Comparison of ENCODE assay signal across 14 mouse cellular contexts in genomic region chr13:98014892-98015291, GRCm38 (mm10).
DNase-seq lines count a peak whose midpoint lies in the region; ATAC-seq lines count a peak whose summit lies in the region.
"Had no signal": no experiment of that assay in that cellular context is flagged by ENCODE, and none has a peak within 500 bp of the region (broad histone marks: within the 10 kb centered on the region; RNA-seq: fewer than 3 reads in every experiment).

No protein-coding gene starts in this region.

- H3K4me2 ChIP-seq in embryonic facial prominence, embryonic 12.5 days (replicated peaks), result peak overlapping the region; percentile 32
- H3K4me2 ChIP-seq in midbrain, embryonic 12.5 days (replicated peaks), result peak overlapping the region; percentile 6; the same call in 1 of the 2 replicates
- H3K4me2 ChIP-seq in midbrain, embryonic 11.5 days, result no peak overlapping the region
- peak overlapping the region; percentile 88 for H3K4me2 ChIP-seq in limb, embryonic 12.5 days

- H3K4me3 ChIP-seq in embryonic facial prominence, embryonic 12.5 days, result no peak overlapping the region
- H3K4me3 ChIP-seq in embryonic facial prominence, embryonic 10.5 days, result no peak overlapping the region
- H3K4me3 ChIP-seq in midbrain, embryonic 12.5 days, result 0 out of 2 replicates have a peak overlapping the region, but pooled peaks have one; percentile 2
- H3K4me3 ChIP-seq in midbrain, embryonic 11.5 days (ENCODE audit: low read depth, low read length), result no peak overlapping the region
- peak overlapping the region; percentile 50 for H3K4me3 ChIP-seq in limb, embryonic 12.5 days (replicated peaks)
- H3K4me3 ChIP-seq: erythroblast, embryonic 14.5 days had no signal

- no peak overlapping the region for H3K27ac ChIP-seq in embryonic facial prominence, embryonic 12.5 days
- no peak overlapping the region for H3K27ac ChIP-seq in embryonic facial prominence, embryonic 10.5 days (replicated peaks)
- H3K27ac ChIP-seq in midbrain, embryonic 12.5 days (replicated peaks), result no peak overlapping the region
- no peak overlapping the region for H3K27ac ChIP-seq in midbrain, embryonic 11.5 days (ENCODE audit: low read depth, low read length)
- H3K27ac ChIP-seq in limb, embryonic 12.5 days, result peak overlapping the region; percentile 57; the same call in 1 of the 2 replicates
- H3K27ac ChIP-seq: liver, embryonic 14.5 days had no signal

- H3K27me3 ChIP-seq in embryonic facial prominence, embryonic 12.5 days, result no peaks in the 10 kb centered on the region
- peaks cover 35% of the 10 kb centered on the region for H3K27me3 ChIP-seq in embryonic facial prominence, embryonic 10.5 days (replicated peaks; ENCODE audit: low read depth, poor library complexity, severe bottlenecking)
- peaks cover 16% of the 10 kb centered on the region for H3K27me3 ChIP-seq in midbrain, embryonic 12.5 days
- H3K27me3 ChIP-seq in midbrain, embryonic 11.5 days (ENCODE audit: control insufficient read depth, insufficient read depth, low read length), result no peaks in the 10 kb centered on the region
- no peaks in the 10 kb centered on the region for H3K27me3 ChIP-seq in limb, embryonic 12.5 days

- no peaks in the 10 kb centered on the region for H3K9me3 ChIP-seq in embryonic facial prominence, embryonic 12.5 days
- H3K9me3 ChIP-seq in embryonic facial prominence, embryonic 10.5 days, result no peaks in the 10 kb centered on the region
- H3K9me3 ChIP-seq in midbrain, embryonic 12.5 days, result no peaks in the 10 kb centered on the region
- H3K9me3 ChIP-seq in midbrain, embryonic 11.5 days (ENCODE audit: control insufficient read depth, low read length), result no peaks in the 10 kb centered on the region
- H3K9me3 ChIP-seq in limb, embryonic 12.5 days, result no peaks in the 10 kb centered on the region

- H3K4me1 ChIP-seq in embryonic facial prominence, embryonic 12.5 days, result peaks cover 2% of the 10 kb centered on the region; the same call in 1 of the 2 replicates
- H3K4me1 ChIP-seq in embryonic facial prominence, embryonic 10.5 days, result peaks cover 19% of the 10 kb centered on the region
- peaks cover 15% of the 10 kb centered on the region for H3K4me1 ChIP-seq in midbrain, embryonic 12.5 days
- peaks cover 15% of the 10 kb centered on the region for H3K4me1 ChIP-seq in midbrain, embryonic 11.5 days (ENCODE audit: control insufficient read depth, insufficient read depth, low read length)
- H3K4me1 ChIP-seq in limb, embryonic 12.5 days (replicated peaks), result peaks cover 22% of the 10 kb centered on the region

- H3K36me3 ChIP-seq in embryonic facial prominence, embryonic 12.5 days, result no peaks in the 10 kb centered on the region
- no peaks in the 10 kb centered on the region for H3K36me3 ChIP-seq in embryonic facial prominence, embryonic 10.5 days (replicated peaks)
- no peaks in the 10 kb centered on the region for H3K36me3 ChIP-seq in midbrain, embryonic 12.5 days
- no peaks in the 10 kb centered on the region for H3K36me3 ChIP-seq in midbrain, embryonic 11.5 days (ENCODE audit: control insufficient read depth, insufficient read depth, low read length)
- no peaks in the 10 kb centered on the region for H3K36me3 ChIP-seq in limb, embryonic 12.5 days

- WGBS in embryonic facial prominence, embryonic 12.5 days, result 62% methylated on average over 3 of the region's 3 CpGs
- 64% methylated on average over 3 of the region's 3 CpGs for WGBS in embryonic facial prominence, embryonic 10.5 days
- 79% methylated on average over 3 of the region's 3 CpGs for WGBS in midbrain, embryonic 12.5 days
- 72% methylated on average over 3 of the region's 3 CpGs for WGBS in midbrain, embryonic 11.5 days
- 55% methylated on average over 3 of the region's 3 CpGs for WGBS in limb, embryonic 12.5 days

- ATAC-seq in embryonic facial prominence, embryonic 12.5 days (ENCODE audit: insufficient number of reproducible peaks, insufficient read depth, low FRiP score, low TSS enrichment), result no peak
- ATAC-seq in midbrain, embryonic 12.5 days (ENCODE audit: low FRiP score, low read depth), result no peak
- ATAC-seq in midbrain, embryonic 11.5 days (ENCODE audit: low FRiP score), result no peak
- ATAC-seq in limb, embryonic 12.5 days (ENCODE audit: insufficient number of reproducible peaks, insufficient read depth, low FRiP score, low TSS enrichment, low read depth), result no peak

- DNase-seq in embryonic facial prominence, embryonic 10.5 days (ENCODE audit: low spot score), result no peak
- no peak for DNase-seq in midbrain, embryonic 11.5 days (ENCODE audit: low spot score, missing footprints)
- DNase-seq in gastrocnemius, postnatal 25 days, result no peak
- DNase-seq in adrenal gland, adult (ENCODE audit: inconsistent age in 2 of 2, low spot score in 1 of 2), result no peak
- no peak for DNase-seq in layer of hippocampus, postnatal 10 days (ENCODE audit: low spot score in 2 of 2)
- DNase-seq: cerebellum, postnatal 10 days; heart, postnatal 14 days; layer of hippocampus, postnatal 36 days; thymus, adult 2 months had no signal

- H3K9ac ChIP-seq in embryonic facial prominence, embryonic 12.5 days, result no peak overlapping the region
- no peak overlapping the region for H3K9ac ChIP-seq in midbrain, embryonic 12.5 days (replicated peaks)
- no peak overlapping the region for H3K9ac ChIP-seq in midbrain, embryonic 11.5 days (ENCODE audit: low read length)
- peak overlapping the region; percentile 69 for H3K9ac ChIP-seq in limb, embryonic 12.5 days (replicated peaks)
- H3K9ac ChIP-seq: liver, embryonic 14.5 days had no signal

Comparison
In these comparisons a context has a peak if more than half of its experiments do, and no peak if none do; other contexts are left out.
1. H3K4me3 ChIP-seq: peak in midbrain, embryonic 12.5 days (single experiment) and limb, embryonic 12.5 days (single experiment); none in embryonic facial prominence, embryonic 12.5 days (single experiment), embryonic facial prominence, embryonic 10.5 days (single experiment) and midbrain, embryonic 11.5 days (single experiment).